Mouse (Mus musculus): ENCODE data around the gene Gprc5d. TPM values are rescaled to one million over a fixed set of nuclear protein-coding genes. Genes with fewer than 3 reads are reported as not detected.
A peak's percentile ranks its signal among the peaks of the same experiment; 100 is the strongest.

The Gprc5d gene
- total RNA-seq, 2 experiments from 2014 or later: not detected

GRCm38 (mm10) chr6:135136439-135137161, 18.5 kb upstream of the Gprc5d start:
- DNase-seq (ENCODE audit: low spot score in 2 of 2): no peak

- no peak for DNase-seq (ENCODE audit: low spot score in 2 of 2)
Observed at GRCm38 (mm10) chr6:135135735-135136134, 17.7 kb upstream of the Gprc5d start.

GRCm38 (mm10) chr6:135133486-135133885, 15.4 kb upstream of the Gprc5d start:
- no peak for DNase-seq (ENCODE audit: low spot score in 2 of 2)

GRCm38 (mm10) chr6:135133086-135133485, 15.0 kb upstream of the Gprc5d start:
- DNase-seq (ENCODE audit: low spot score in 2 of 2): no peak

- no peak for DNase-seq (ENCODE audit: low spot score in 2 of 2)
Observed at GRCm38 (mm10) chr6:135124755-135125380, 6.8 kb upstream of the Gprc5d start.

GRCm38 (mm10) chr6:135116479-135116878, 1.6 kb downstream of the Gprc5d start:
- DNase-seq (ENCODE audit: low spot score in 2 of 2): no peak

GRCm38 (mm10) chr6:135113114-135113436, 5.0 kb downstream of the Gprc5d start:
- no peak for DNase-seq (ENCODE audit: low spot score in 2 of 2)

- DNase-seq (ENCODE audit: low spot score in 2 of 2): no peak
Observed at GRCm38 (mm10) chr6:135112411-135113113, 5.5 kb downstream of the Gprc5d start.

GRCm38 (mm10) chr6:135107014-135107413, 11.1 kb downstream of the Gprc5d start:
- no peak for DNase-seq (ENCODE audit: low spot score in 2 of 2)

- DNase-seq (ENCODE audit: low spot score in 2 of 2): no peak
Observed at GRCm38 (mm10) chr6:135102736-135103303, 15.3 kb downstream of the Gprc5d start.

- no peak for DNase-seq (ENCODE audit: low spot score in 2 of 2)
Observed at GRCm38 (mm10) chr6:135100787-135101472, 17.2 kb downstream of the Gprc5d start.

GRCm38 (mm10) chr6:135092798-135093470, 25.1 kb downstream of the Gprc5d start:
- DNase-seq (ENCODE audit: low spot score in 2 of 2): no peak

- no peak for DNase-seq (ENCODE audit: low spot score in 2 of 2)
Observed at GRCm38 (mm10) chr6:135090661-135091060, 27.4 kb downstream of the Gprc5d start.

GRCm38 (mm10) chr6:135089786-135090185, 28.3 kb downstream of the Gprc5d start:
- no peak for DNase-seq (ENCODE audit: low spot score in 2 of 2)

GRCm38 (mm10) chr6:135087721-135088451, 30.2 kb downstream of the Gprc5d start:
- DNase-seq (ENCODE audit: low spot score in 2 of 2): peak; percentile 33 to 54

GRCm38 (mm10) chr6:135085703-135086102, 32.4 kb downstream of the Gprc5d start:
- no peak for DNase-seq (ENCODE audit: low spot score in 2 of 2)

- no peak for DNase-seq (ENCODE audit: low spot score in 2 of 2)
Observed at GRCm38 (mm10) chr6:135083991-135084502, 34.0 kb downstream of the Gprc5d start.

GRCm38 (mm10) chr6:135078420-135078819, 39.7 kb downstream of the Gprc5d start:
- DNase-seq (ENCODE audit: low spot score in 2 of 2): no peak

- no peak for DNase-seq (ENCODE audit: low spot score in 2 of 2)
Observed at GRCm38 (mm10) chr6:135076202-135076601, 41.9 kb downstream of the Gprc5d start.

- no peak for DNase-seq (ENCODE audit: low spot score in 2 of 2)
Observed at GRCm38 (mm10) chr6:135074405-135074947, 43.6 kb downstream of the Gprc5d start.
